Mouse (Mus musculus) left cerebral cortex, adult 6 months (tissue): ENCODE measurements around the gene Ap1g2. TPM values are rescaled to one million over a fixed set of nuclear protein-coding genes. Genes with fewer than 3 reads are reported as not detected.

Experiments
- long read RNA-seq, 2 experiments: library from polyadenylated mRNA; unstranded; transcript quantifications; one replicate each; pipeline ENCODE4 v2.0.0; 2019 to 2020
- polyA plus RNA-seq: library from polyadenylated mRNA; unstranded; fragments of <200 nt; fragmentation: Nextera tagmentation; gene quantifications from 2 replicates; pipeline ENCODE4 v1.2.3, GENCODE M21; 2021

Gene Ap1g2
- 1.0 and 1.1 TPM in 2 replicates for polyA plus RNA-seq
- long read RNA-seq, experiment 1, partial matches to known transcripts = 2 of 5 reads
- long read RNA-seq, experiment 1, other reads (novel, unspliced or antisense) = 1 of 5 reads
- long read RNA-seq, experiment 2, partial matches to known transcripts = 2 of 2 reads
- long read RNA-seq, experiment 2, other reads (novel, unspliced or antisense) = 0 of 2 reads

DNA sequence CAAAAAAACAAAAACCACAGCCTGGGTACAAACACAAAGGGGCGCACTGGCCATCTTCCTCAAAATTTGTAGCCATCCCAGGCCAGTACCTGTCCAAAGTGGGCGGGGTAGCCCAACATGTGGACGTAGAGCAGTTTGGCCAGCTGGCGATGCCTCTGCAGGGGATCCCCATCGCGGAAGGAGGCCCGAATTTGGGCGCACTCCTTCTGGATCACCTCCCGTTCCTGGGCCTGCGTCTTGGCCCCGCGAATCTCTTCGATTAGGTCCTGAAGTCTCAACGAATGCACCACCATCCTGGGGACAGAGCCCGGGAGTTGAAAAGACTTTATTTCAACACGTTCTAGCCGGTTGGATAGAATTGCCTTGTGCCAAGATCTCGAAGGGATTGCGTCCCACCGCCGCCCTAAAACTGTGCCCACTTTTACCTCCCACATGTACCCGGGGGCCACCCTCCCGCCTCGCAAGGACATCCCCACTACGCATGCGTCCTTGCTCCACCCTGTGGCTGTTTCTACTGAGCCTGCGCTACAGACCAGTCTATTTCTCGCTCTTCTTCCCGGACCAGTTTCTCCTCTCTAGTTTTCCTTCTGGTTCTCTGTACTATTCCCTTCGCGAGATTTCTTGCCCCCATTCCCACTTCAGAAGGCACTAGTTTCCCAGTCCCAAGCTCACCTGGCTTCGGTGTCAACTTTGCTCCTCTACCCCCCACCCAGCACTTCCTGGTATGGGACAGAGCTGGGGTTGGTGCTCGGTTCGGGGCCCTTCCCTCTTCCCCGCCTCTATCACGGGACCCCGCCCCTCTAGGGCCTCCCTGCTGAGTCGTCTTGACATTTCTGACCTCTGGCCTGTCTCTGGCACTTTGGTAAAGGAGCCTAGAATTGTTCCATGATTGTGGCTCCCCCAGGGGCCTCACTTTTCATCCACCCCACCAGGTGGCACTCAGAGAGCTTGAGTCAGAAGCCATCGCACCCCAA, at the start of gene Ap1g2:
Ap1g2 (minus strand) TSS at position 758 of the 974 bp plus-strand sequence.

GRCm38 (mm10) chr14:55116425-55117200, 10.2 kb upstream of the Ap1g2 start, which contains the start of gene Jph4:
Gene Jph4, minus strand, starts transcription at chr14:55116935.

GRCm38 (mm10) chr14:55094704-55095231, 11.6 kb downstream of the Ap1g2 start, which contains the start of gene Thtpa:
Gene Thtpa, plus strand, starts transcription at chr14:55094784.

DNA sequence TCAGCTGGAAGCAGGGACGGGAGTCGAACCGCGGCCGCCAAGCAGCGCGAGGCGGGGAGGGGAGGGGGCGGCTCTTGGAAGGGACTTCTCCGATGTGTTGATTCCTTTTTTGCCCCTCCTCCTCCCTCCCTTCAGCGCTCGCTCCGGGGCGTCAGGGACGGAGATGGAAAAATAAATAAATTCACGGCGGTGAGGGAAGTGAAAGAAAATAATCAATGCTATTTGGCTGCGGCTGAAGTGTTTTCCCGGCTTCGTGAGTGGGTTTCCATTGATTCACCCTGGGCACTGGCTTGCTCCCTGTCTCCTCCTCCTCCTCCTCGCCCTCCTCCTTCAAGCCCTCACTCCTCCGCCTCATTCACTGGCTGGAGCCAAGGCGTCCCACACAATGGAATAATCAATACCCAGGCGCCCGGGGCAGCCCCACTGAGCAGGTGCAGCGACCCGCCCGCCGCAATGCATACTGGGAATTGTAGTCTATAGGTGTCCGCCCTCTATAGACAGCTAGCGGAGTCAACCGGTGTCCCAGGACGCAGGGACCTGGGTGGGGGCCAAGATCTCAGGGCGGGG, 14.3 kb downstream of the Ap1g2 start, which contains the start of gene Zfhx2:
Zfhx2 (minus strand) TSS at position 314 of the 567 bp plus-strand sequence.

Other genes starting within 250 kb of the Ap1g2 start
- gene Homez, start 235.6 kb downstream of the Ap1g2 start, polyA plus RNA-seq = 5.8 and 7.3 TPM in 2 replicates
- gene Ppp1r3e, start 229.0 kb downstream of the Ap1g2 start, polyA plus RNA-seq = 3.4 and 6.9 TPM in 2 replicates
- 7.9 and 8.1 TPM in 2 replicates for gene Bcl2l2, start 223.2 kb downstream of the Ap1g2 start, polyA plus RNA-seq
- gene Gm20521, start 223.2 kb downstream of the Ap1g2 start, polyA plus RNA-seq = not detected in 2 replicates
- 17.4 and 22.3 TPM in 2 replicates for gene Pabpn1, start 214.1 kb downstream of the Ap1g2 start, polyA plus RNA-seq
- gene Slc22a17, start 193.5 kb downstream of the Ap1g2 start, polyA plus RNA-seq = 131 and 194 TPM in 2 replicates
- gene Efs, start 180.5 kb downstream of the Ap1g2 start, polyA plus RNA-seq = 0.77 and 5.0 TPM in 2 replicates
- 0.10 and 0.20 TPM in 2 replicates for gene Il25, start 173.9 kb downstream of the Ap1g2 start, polyA plus RNA-seq
- gene Cmtm5, start 170.3 kb downstream of the Ap1g2 start, polyA plus RNA-seq = 87.7 and 132 TPM in 2 replicates
- gene Myh6, start 139.7 kb downstream of the Ap1g2 start, polyA plus RNA-seq = 2.0 and 8.2 TPM in 2 replicates
- gene Gm17428, start 129.7 kb downstream of the Ap1g2 start, polyA plus RNA-seq = not detected in 2 replicates
- 25.4 and 42.9 TPM in 2 replicates for gene Myh7, start 112.0 kb downstream of the Ap1g2 start, polyA plus RNA-seq
- 55.7 and 61.3 TPM in 2 replicates for gene Ngdn, start 91.1 kb downstream of the Ap1g2 start, polyA plus RNA-seq
- gene Zfhx2, start 14.3 kb downstream of the Ap1g2 start, polyA plus RNA-seq = 2.4 and 4.6 TPM in 2 replicates
- gene Thtpa, start 11.8 kb downstream of the Ap1g2 start, polyA plus RNA-seq = 16.3 and 18.9 TPM in 2 replicates
- gene Jph4, start 10.3 kb upstream of the Ap1g2 start, polyA plus RNA-seq = 27.4 and 43.5 TPM in 2 replicates
- 0.33 TPM in 1 of 2 replicates, not detected in the other for gene Dhrs2, start 115.4 kb upstream of the Ap1g2 start, polyA plus RNA-seq